Mouse (Mus musculus) ES-CJ7 (cell line): ENCODE data around the gene Gm1113.

Source experiments
- DNase-seq: peaks from one replicate; pipeline ENCODE4 v3.0.0; 2011; ENCODE audit warnings: low read depth, low spot score

Gene Gm1113

DNA sequence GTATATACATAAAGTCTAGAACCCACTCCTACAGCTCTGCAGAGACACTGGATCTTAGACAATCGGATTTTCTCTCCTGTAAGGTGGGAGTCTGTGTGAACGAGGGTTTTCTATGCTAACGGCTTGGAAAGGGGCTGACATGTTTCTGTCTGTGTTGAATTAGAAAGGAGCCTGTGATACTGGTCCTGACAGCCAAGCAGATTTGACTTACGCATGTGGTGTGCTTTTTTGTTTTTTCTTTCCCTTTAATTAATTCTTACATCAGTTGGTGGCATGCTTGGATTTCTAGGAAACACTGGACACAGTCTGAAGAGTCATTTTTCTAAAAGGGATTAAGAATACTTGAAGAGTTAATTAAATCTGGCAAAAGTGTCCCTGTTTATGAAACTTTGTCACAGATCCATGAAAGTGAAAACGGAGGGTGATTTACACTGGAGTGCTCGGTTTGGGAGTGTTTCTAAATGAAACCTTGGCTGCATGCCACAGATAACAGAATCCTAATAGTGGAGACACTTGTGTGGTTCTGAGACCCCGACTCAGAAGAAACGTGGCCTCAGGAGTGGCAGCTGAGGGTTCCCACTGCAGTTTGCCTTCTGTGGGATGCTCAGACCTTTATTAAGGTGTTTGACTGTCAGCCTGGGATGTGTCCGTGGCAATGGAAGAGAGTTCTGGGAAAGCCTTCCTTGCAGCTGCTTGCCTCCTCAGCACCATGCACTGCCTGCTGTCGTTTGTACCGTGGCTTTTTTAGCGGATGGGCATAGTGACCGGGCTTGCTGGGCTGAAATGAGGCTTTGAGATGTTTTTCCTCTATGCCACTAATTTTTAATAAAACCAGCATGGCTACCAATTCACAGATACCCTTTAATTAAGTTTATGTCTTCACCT lies 35.8 kb downstream of the Gm1113 start:
- no peak for DNase-seq

GRCm38 (mm10) chr9:35479456-35479855 lies 38.6 kb downstream of the Gm1113 start:
- no peak for DNase-seq

DNA sequence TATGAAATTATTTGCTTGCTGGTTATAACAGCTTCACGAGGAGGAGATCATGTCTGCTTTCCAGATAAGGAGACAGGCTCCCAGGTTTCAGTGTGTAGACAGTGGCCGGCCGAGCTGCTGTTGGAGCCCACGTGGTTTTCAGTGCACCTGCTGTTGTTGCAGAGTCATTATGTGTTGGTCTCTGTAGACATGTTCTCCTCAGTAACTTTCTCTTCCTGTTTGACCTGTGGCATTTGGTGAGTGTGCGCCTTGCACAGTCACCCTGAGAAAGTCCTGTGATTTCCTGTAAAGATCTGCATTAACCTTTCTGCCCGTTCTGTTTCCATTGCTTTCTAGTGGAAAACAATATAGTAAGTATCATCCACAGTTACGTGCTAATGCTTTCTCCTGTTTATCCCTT lies 42.7 kb downstream of the Gm1113 start:
- DNase-seq: no peak

GRCm38 (mm10) chr9:35474104-35474724 lies 43.9 kb downstream of the Gm1113 start:
- DNase-seq: no peak

- no peak for DNase-seq
These were observed 49.2 kb downstream of the Gm1113 start for GRCm38 (mm10) chr9:35468913-35469312.

DNA sequence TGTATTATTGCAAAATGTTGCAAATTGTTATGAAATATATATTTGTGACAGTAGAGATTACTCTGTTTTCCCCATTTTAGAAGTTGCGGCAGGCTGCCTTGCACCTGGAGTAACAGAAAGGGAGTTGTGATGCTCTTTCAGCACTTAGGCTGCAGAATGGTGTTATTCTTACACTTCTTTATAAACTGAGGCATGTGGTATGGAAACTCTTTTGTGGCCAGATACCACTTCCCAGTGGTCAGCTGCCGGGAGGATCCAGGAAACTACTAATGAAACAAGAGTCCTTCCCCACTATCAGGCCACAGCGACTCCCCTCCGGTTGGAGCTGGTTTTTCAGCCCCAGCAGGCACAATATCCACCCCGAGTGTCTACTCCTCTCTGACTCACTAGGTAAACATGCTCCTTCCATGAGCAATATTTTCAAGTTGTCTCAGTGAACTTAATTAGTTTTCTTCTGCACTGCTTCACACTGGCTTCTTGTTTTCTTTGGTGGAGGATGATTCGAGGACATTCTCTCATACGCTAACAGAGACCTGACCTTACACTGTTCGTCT lies 50.7 kb downstream of the Gm1113 start:
- no peak for DNase-seq

DNA sequence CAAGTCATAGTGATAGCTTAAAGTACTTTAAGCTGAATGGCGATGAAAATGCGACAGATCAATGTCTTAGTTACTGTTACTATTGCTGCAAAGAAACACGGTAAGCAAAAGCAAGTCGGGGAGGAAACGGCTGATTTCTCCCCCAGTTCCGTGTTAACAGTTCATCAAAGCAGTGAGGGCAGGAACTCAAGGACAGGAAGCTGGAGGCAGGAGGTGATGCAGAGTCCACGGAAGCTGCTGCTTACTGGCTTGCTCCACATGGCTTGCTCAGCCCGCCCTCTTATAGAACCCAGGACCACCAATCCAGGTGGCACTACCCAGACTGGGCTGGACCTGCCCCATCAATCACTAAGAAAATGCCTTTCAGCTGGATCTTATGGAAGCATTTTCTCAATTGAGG lies 58.5 kb downstream of the Gm1113 start:
- DNase-seq: no peak
